Mouse (Mus musculus): Measurements from ENCODE around the gene Xxylt1. TPM values are rescaled to one million over a fixed set of nuclear protein-coding genes. Genes with fewer than 3 reads are reported as not detected.

Gene Xxylt1
- total and polyA plus RNA-seq, 3 experiments, result 12.8 to 164 (median 26.6) TPM

DNA sequence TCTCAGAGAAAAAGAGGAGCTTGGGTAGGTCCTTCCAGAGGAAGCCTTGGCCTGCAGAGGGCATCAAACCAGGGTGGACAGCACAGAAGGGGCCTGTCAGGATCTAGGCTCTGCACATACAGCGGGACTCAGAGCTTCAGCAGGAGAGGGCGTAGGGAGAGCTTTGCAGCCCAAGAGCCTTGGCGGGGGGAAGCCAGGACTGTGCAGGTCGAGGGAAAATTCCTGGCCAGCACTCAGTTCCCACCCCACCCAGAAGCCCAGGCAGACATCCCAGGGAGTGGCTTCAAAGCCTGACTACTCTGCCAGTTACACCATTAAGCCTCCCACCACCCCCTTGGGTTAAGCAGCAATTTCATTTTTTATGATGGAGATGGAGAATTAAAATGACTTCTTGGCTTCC is 148.4 kb downstream of the Xxylt1 start:
- Histone ChIP-seq H3K36me3 (ENCODE audit: control insufficient read depth in 1 of 2, insufficient read depth in 2 of 2, low read length in 2 of 2) (no peaks in the 10 kb centered on the region), H3K27me3 (ENCODE audit: control insufficient read depth in 1 of 2, insufficient read depth in 2 of 2, low read length in 2 of 2) (peaks cover 0 to 2% of the 10 kb centered on the region in 2 experiments; a peak in 1 of 4 replicates), H3K79me2 (ENCODE audit: control insufficient read depth, insufficient read depth, low read length, poor library complexity) (no peaks in the 10 kb centered on the region), H3K9ac (ENCODE audit: control insufficient read depth, low read depth, low read length, poor library complexity, severe bottlenecking) (no peak overlapping the region), H3K4me3 (ENCODE audit: control insufficient read depth in 1 of 2, insufficient read depth in 1 of 2, low read depth in 2 of 2, low read length in 2 of 2) (no peak overlapping the region), H3K4me1 (ENCODE audit: control insufficient read depth in 1 of 2, insufficient read depth in 2 of 2, low read length in 2 of 2) (no peaks in the 10 kb centered on the region), H3K27ac (ENCODE audit: control insufficient read depth, low read depth, low read length) (no peak overlapping the region), H3K9me3 (replicated peaks; ENCODE audit: insufficient read depth, low read length) (no peaks in the 10 kb centered on the region)
- DNase-seq (ENCODE audit: low read depth, low spot score), result no peak
- TF ChIP-seq TCF12 (IDR thresholded peaks at IDR 0.05; ENCODE audit: low read depth, low read length), result no peak

DNA sequence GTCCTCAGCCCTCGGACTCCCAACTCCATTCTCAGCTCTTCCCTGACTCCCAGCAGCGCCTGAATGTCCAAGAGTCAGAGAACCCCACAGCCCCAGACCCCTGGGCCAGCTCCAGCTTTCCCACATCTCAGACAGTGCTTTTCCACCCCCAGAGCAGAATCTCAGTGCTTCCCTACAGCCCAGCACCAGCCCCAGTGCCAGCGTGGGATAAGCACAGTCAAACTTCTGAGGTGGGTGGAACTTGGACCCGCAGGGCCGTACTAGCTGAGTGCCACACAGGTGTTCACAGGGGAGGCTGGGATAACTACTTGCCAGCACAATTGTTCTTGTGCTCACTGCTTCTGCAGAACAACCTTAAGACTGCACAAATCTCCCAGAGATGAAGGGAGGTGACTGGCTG is 149.0 kb downstream of the Xxylt1 start:
- Histone ChIP-seq H3K27ac (ENCODE audit: control insufficient read depth, low read depth, low read length) (no peak overlapping the region), H3K9ac (ENCODE audit: control insufficient read depth, low read depth, low read length, poor library complexity, severe bottlenecking) (no peak overlapping the region), H3K4me1 (ENCODE audit: control insufficient read depth in 1 of 2, insufficient read depth in 2 of 2, low read length in 2 of 2) (no peaks in the 10 kb centered on the region), H3K27me3 (ENCODE audit: control insufficient read depth in 1 of 2, insufficient read depth in 2 of 2, low read length in 2 of 2) (peaks cover 0 to 2% of the 10 kb centered on the region in 2 experiments; a peak in 1 of 4 replicates), H3K9me3 (replicated peaks; ENCODE audit: insufficient read depth, low read length) (no peaks in the 10 kb centered on the region), H3K4me3 (ENCODE audit: control insufficient read depth in 1 of 2, insufficient read depth in 1 of 2, low read depth in 2 of 2, low read length in 2 of 2) (no peak overlapping the region), H3K79me2 (ENCODE audit: control insufficient read depth, insufficient read depth, low read length, poor library complexity) (no peaks in the 10 kb centered on the region), H3K36me3 (ENCODE audit: control insufficient read depth in 1 of 2, insufficient read depth in 2 of 2, low read length in 2 of 2) (no peaks in the 10 kb centered on the region)
- DNase-seq (ENCODE audit: low read depth, low spot score), result no peak
- TF ChIP-seq TBP (IDR thresholded peaks at IDR 0.05; ENCODE audit: low read depth, low read length), result no peak

DNA sequence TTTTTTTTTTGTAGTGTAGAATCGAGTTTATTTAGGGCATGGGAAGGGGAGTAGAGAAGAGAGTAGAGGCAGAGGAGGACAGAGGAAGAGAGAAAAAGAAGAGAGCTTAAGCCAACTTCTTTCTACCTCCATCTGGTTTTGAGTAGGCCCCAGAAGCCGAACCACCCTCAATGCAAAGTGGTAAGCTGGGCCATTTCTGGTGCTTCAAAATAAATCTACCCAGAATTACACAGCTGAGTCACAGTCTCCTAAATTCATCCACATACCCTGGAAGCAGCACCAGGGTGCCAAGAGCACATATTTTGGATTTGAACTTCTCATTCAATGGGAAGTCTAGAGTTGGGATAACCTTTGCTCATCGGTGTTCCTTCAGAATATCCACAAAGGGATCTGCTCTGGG is 152.1 kb downstream of the Xxylt1 start:
- no peak overlapping the region for H3K4me3 ChIP-seq (ENCODE audit: control insufficient read depth in 1 of 2, insufficient read depth in 1 of 2, low read depth in 2 of 2, low read length in 2 of 2)
- H3K9me3 ChIP-seq (replicated peaks; ENCODE audit: insufficient read depth, low read length), result no peaks in the 10 kb centered on the region
- DNase-seq (ENCODE audit: low read depth, low spot score), result no peak
- H3K36me3 ChIP-seq (ENCODE audit: control insufficient read depth in 1 of 2, insufficient read depth in 2 of 2, low read length in 2 of 2), result no peaks in the 10 kb centered on the region
- H3K4me1 ChIP-seq (ENCODE audit: control insufficient read depth in 1 of 2, insufficient read depth in 2 of 2, low read length in 2 of 2), result no peaks in the 10 kb centered on the region; a peak in 1 of 4 replicates
- peaks cover 0 to 2% of the 10 kb centered on the region in 2 experiments; a peak in 1 of 4 replicates for H3K27me3 ChIP-seq (ENCODE audit: control insufficient read depth in 1 of 2, insufficient read depth in 2 of 2, low read length in 2 of 2)
- H3K27ac ChIP-seq (ENCODE audit: control insufficient read depth, low read depth, low read length), result no peak overlapping the region
- TF ChIP-seq MYC (IDR thresholded peaks at IDR 0.05; ENCODE audit: low read depth, low read length) (no peak), TBP (IDR thresholded peaks at IDR 0.05; ENCODE audit: low read depth, low read length) (no peak), KAT2A (conservative IDR thresholded peaks at IDR 0.05; ENCODE audit: low read depth, low read length) (no peak), ETS1 (IDR thresholded peaks at IDR 0.05; ENCODE audit: low read depth, low read length) (no peak)
- H3K9ac ChIP-seq (ENCODE audit: control insufficient read depth, low read depth, low read length, poor library complexity, severe bottlenecking), result no peak overlapping the region
- no peaks in the 10 kb centered on the region for H3K79me2 ChIP-seq (ENCODE audit: control insufficient read depth, insufficient read depth, low read length, poor library complexity)

DNA sequence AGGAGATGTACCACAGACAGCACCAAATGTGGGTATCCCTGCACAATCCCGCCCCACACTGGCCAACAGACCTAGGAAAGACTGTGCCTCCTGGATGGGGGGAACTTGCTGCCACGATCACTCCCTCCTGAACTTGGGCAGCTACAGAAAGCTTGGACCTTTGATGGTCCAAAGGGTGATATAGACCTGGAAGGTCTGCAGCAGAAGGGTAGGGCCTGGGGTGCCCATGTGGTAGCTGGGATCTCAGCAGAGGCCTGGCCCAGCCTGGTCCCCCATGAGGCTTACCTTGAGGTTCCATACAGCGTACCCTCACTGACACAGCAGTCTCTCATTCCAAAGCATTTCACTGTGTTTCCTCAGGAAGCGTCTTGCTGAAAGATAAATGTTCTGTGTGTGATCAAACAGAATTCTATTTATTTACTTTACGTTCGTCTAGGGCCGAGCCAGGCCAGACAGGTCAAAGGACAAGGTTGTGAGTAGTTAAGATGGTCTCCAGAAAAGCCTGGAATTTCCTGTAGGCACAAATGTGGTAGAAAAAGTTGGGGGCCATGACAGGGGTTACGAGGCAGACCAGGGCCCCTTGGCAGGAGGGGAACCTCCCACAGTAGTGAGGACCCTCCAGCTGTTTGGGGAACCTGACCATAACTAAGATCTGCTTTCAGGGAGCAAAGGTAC is 153.0 kb downstream of the Xxylt1 start:
- TF ChIP-seq CHD2 (IDR thresholded peaks at IDR 0.05; ENCODE audit: low read length), result no peak
- TF ChIP-seq RAD21 (IDR thresholded peaks at IDR 0.05; ENCODE audit: low read depth, low read length), result no peak
- Histone ChIP-seq H3K4me1 (ENCODE audit: control insufficient read depth in 1 of 2, insufficient read depth in 2 of 2, low read length in 2 of 2) (no peaks in the 10 kb centered on the region; a peak in 1 of 4 replicates), H3K36me3 (ENCODE audit: control insufficient read depth in 1 of 2, insufficient read depth in 2 of 2, low read length in 2 of 2) (no peaks in the 10 kb centered on the region), H3K27ac (ENCODE audit: control insufficient read depth, low read depth, low read length) (no peak overlapping the region), H3K9me3 (replicated peaks; ENCODE audit: insufficient read depth, low read length) (no peaks in the 10 kb centered on the region), H3K9ac (ENCODE audit: control insufficient read depth, low read depth, low read length, poor library complexity, severe bottlenecking) (no peak overlapping the region), H3K27me3 (ENCODE audit: control insufficient read depth in 1 of 2, insufficient read depth in 2 of 2, low read length in 2 of 2) (peaks cover 0 to 3% of the 10 kb centered on the region in 2 experiments; a peak in 1 of 4 replicates), H3K4me3 (ENCODE audit: control insufficient read depth in 1 of 2, insufficient read depth in 1 of 2, low read depth in 2 of 2, low read length in 2 of 2) (no peak overlapping the region), H3K79me2 (ENCODE audit: control insufficient read depth, insufficient read depth, low read length, poor library complexity) (no peaks in the 10 kb centered on the region)
- DNase-seq (ENCODE audit: low read depth, low spot score), result no peak

Data from MEL (cell line).